Mouse (Mus musculus) bone marrow, adult 2 months (tissue): ENCODE data around the gene Mxd3.

Experiments used
- CTCF ChIP-seq: fragments of 200-500 bp; IDR thresholded peaks from 2 replicates; pipeline ENCODE4 v1.5.1; 2011; ENCODE audit warnings: low read length, control low read depth; ENCODE audit not compliant: control insufficient read depth, insufficient read depth
- POLR2A ChIP-seq: fragments of 200-500 bp; IDR thresholded peaks from 2 replicates; pipeline ENCODE4 v1.6.1; 2011; ENCODE audit warnings: low read depth, mild to moderate bottlenecking, control low read depth, low read length, borderline replicate concordance; ENCODE audit not compliant: control insufficient read depth

DNA sequence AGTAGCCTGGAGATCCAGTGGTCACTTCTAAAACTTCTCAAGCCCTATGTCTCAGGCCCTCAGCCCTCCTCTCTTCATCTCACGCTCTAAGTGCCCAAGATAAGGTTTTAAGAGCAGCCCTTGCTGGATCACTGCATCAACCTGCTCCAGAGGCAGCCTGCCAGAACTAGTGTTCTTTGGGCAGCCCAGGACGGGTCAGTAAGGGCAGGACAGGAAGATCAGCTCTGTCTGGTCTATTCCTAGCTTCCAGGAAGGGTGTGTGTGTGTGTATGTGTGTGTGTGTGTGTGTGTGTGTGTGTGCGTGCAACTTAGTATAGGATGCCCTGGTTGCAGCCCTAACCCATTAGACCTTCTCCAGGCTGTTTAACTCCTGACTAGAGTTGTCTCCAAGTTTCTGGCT is 40.6 kb upstream of the Mxd3 start:
- TF ChIP-seq CTCF: no peak
- TF ChIP-seq POLR2A: no peak
